Mouse (Mus musculus) bone marrow, adult 2 months (tissue): Measurements from ENCODE around the gene Ap5z1.

ENCODE experiments used
- CTCF ChIP-seq: fragments of 200-500 bp; IDR thresholded peaks from 2 replicates; pipeline ENCODE4 v1.5.1; 2011; ENCODE audit warnings: low read length, control low read depth; ENCODE audit not compliant: control insufficient read depth, insufficient read depth
- POLR2A ChIP-seq: fragments of 200-500 bp; IDR thresholded peaks from 2 replicates; pipeline ENCODE4 v1.6.1; 2011; ENCODE audit warnings: low read depth, mild to moderate bottlenecking, control low read depth, low read length, borderline replicate concordance; ENCODE audit not compliant: control insufficient read depth

DNA sequence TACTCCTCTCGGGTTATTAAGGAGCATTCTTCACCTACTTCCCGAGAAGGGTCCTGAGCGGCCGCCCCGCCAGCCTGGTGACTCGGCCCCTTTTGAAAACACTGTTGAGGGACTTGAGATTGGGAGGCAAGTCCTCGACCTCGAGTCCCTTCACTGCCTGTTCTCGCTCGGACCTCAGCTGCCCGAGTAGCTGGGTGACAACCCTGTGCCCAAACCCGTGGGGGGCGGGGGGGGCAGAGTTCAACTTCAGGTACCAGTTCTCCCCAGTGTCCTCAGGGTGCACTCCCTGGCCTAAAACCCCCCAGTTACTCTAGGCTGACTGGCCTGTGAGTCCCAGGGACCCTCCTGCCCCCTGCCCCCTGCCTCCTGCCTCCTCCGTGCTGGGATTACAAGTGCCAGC, 19.8 kb upstream of the Ap5z1 start:
- no peak for TF ChIP-seq CTCF
- TF ChIP-seq POLR2A, result no peak
